Mouse (Mus musculus) forebrain, embryonic 12.5 days (tissue): ENCODE measurements at regions not wholly inside any gene's neighbourhood (a gene's known extent, or its start where the extent isn't known, plus 50 kb on each side); places are given as distances from the start of the nearest gene placed in this dataset.

Experiments used
- ATAC-seq: fragments of 200-750 bp; cut with Nextera tagmentation; 2 replicates; pipeline ENCODE4 v1.8.0; 2017; ENCODE audit warnings: moderate TSS enrichment; ENCODE audit not compliant: low FRiP score
- H3K27ac ChIP-seq: fragments of 300-500 bp; sonication (generic); 2 replicates; pipeline ENCODE4 v1.5.1; 2016; ENCODE audit warnings: mild to moderate bottlenecking
- H3K27me3 ChIP-seq: fragments of 300-500 bp; sonication (generic); 2 replicates; pipeline ENCODE4 v1.6.1; 2016; ENCODE audit warnings: mild to moderate bottlenecking
- H3K36me3 ChIP-seq: fragments of 300-500 bp; sonication (generic); replicated peaks from 2 replicates; pipeline ENCODE4 v1.6.1; 2016; ENCODE audit warnings: mild to moderate bottlenecking
- H3K4me1 ChIP-seq: fragments of 300-500 bp; sonication (generic); 2 replicates; pipeline ENCODE4 v1.6.1; 2016
- H3K4me2 ChIP-seq: fragments of 300-500 bp; sonication (generic); 2 replicates; pipeline ENCODE4 v1.6.1; 2016; ENCODE audit warnings: mild to moderate bottlenecking, moderate library complexity
- H3K4me3 ChIP-seq: fragments of 300-500 bp; sonication (generic); replicated peaks from 2 replicates; pipeline ENCODE4 v1.5.1; 2016; ENCODE audit warnings: mild to moderate bottlenecking
- H3K9ac ChIP-seq: fragments of 300-500 bp; sonication (generic); 2 replicates; pipeline ENCODE4 v1.6.1; 2016; ENCODE audit warnings: mild to moderate bottlenecking
- H3K9me3 ChIP-seq: fragments of 300-500 bp; sonication (generic); 2 replicates; pipeline ENCODE4 v1.6.1; 2016
- WGBS: fragments of 180-500 bp; shearing (Covaris S2); methylation state at CpG from one replicate; pipeline ENCODE4 v1.1.7; 2016; 5-methylcytosine and 5-hydroxymethylcytosine counted together

- no peak overlapping the region for H3K9ac ChIP-seq
- ATAC-seq = no peak
- H3K27ac ChIP-seq = no peak overlapping the region
- 85% methylated on average over 9 of the region's 9 CpGs for WGBS
- no peak overlapping the region for H3K4me3 ChIP-seq
- no peaks in the 10 kb centered on the region for H3K9me3 ChIP-seq
- H3K4me1 ChIP-seq = peaks cover 6% of the 10 kb centered on the region; the same call in 1 of the 2 replicates
- no peak overlapping the region for H3K4me2 ChIP-seq
- H3K36me3 ChIP-seq = no peaks in the 10 kb centered on the region
- H3K27me3 ChIP-seq = no peaks in the 10 kb centered on the region
Measured at GRCm38 (mm10) chr10:93361654-93362195, 50.8 kb upstream of the Elk3 start.

- Histone ChIP-seq H3K27ac (no peak overlapping the region), H3K4me3 (no peak overlapping the region), H3K9ac (no peak overlapping the region), H3K27me3 (no peaks in the 10 kb centered on the region), H3K36me3 (no peaks in the 10 kb centered on the region), H3K9me3 (no peaks in the 10 kb centered on the region), H3K4me2 (no peak overlapping the region), H3K4me1 (peaks cover 6% of the 10 kb centered on the region; the same call in 1 of the 2 replicates)
- no peak for ATAC-seq
- 50% methylated on average over 3 of the region's 3 CpGs for WGBS
Measured at GRCm38 (mm10) chr10:93364108-93364793, 53.3 kb upstream of the Elk3 start.

GRCm38 (mm10) chr10:93364881-93365280 lies 53.9 kb upstream of the Elk3 start:
- H3K27ac ChIP-seq = no peak overlapping the region

GRCm38 (mm10) chr10:93365318-93365717 lies 54.4 kb upstream of the Elk3 start:
- H3K4me3 ChIP-seq = no peak overlapping the region
- no peak overlapping the region for H3K27ac ChIP-seq
- no peaks in the 10 kb centered on the region for H3K36me3 ChIP-seq
- 74% methylated on average over 6 of the region's 6 CpGs for WGBS
- peaks cover 6% of the 10 kb centered on the region; the same call in 1 of the 2 replicates for H3K4me1 ChIP-seq
- no peak overlapping the region for H3K4me2 ChIP-seq
- no peak for ATAC-seq
- H3K27me3 ChIP-seq = no peaks in the 10 kb centered on the region
- no peak overlapping the region for H3K9ac ChIP-seq
- no peaks in the 10 kb centered on the region for H3K9me3 ChIP-seq

More at GRCm38 (mm10) chr10:93364881-93365280, 53.9 kb upstream of the Elk3 start:
- Histone ChIP-seq H3K4me3 (no peak overlapping the region), H3K4me2 (no peak overlapping the region), H3K27me3 (no peaks in the 10 kb centered on the region), H3K4me1 (peaks cover 6% of the 10 kb centered on the region; the same call in 1 of the 2 replicates), H3K9ac (no peak overlapping the region), H3K9me3 (no peaks in the 10 kb centered on the region), H3K36me3 (no peaks in the 10 kb centered on the region)
- no peak for ATAC-seq
- WGBS = 85% methylated on average over 7 of the region's 7 CpGs

- no peak for ATAC-seq
- Histone ChIP-seq H3K36me3 (no peaks in the 10 kb centered on the region), H3K27ac (no peak overlapping the region), H3K4me2 (no peak overlapping the region), H3K4me3 (no peak overlapping the region), H3K4me1 (peaks cover 6% of the 10 kb centered on the region; the same call in 1 of the 2 replicates), H3K9me3 (no peaks in the 10 kb centered on the region), H3K9ac (no peak overlapping the region), H3K27me3 (no peaks in the 10 kb centered on the region)
- 74% methylated on average over 5 of the region's 5 CpGs for WGBS
Measured at GRCm38 (mm10) chr10:93365824-93366223, 54.9 kb upstream of the Elk3 start.

- Histone ChIP-seq H3K4me3 (no peak overlapping the region), H3K4me1 (peaks cover 9% of the 10 kb centered on the region), H3K9me3 (no peaks in the 10 kb centered on the region), H3K27ac (no peak overlapping the region), H3K9ac (no peak overlapping the region), H3K27me3 (no peaks in the 10 kb centered on the region), H3K4me2 (no peak overlapping the region), H3K36me3 (no peaks in the 10 kb centered on the region)
- 82% methylated on average over 3 of the region's 3 CpGs for WGBS
- no peak for ATAC-seq
Measured at GRCm38 (mm10) chr10:93369737-93370136, 58.8 kb upstream of the Elk3 start.

GRCm38 (mm10) chr10:93370331-93370730 lies 59.4 kb upstream of the Elk3 start:
- Histone ChIP-seq H3K36me3 (no peaks in the 10 kb centered on the region), H3K4me1 (peaks cover 14% of the 10 kb centered on the region), H3K27me3 (no peaks in the 10 kb centered on the region), H3K4me3 (no peak overlapping the region), H3K9me3 (no peaks in the 10 kb centered on the region), H3K4me2 (no peak overlapping the region), H3K9ac (no peak overlapping the region), H3K27ac (no peak overlapping the region)
- ATAC-seq = no peak
- 86% methylated on average over 6 of the region's 6 CpGs for WGBS

- ATAC-seq = no peak
Measured at GRCm38 (mm10) chr10:93372281-93372680, 61.3 kb upstream of the Elk3 start.

GRCm38 (mm10) chr10:93373265-93373664 lies 62.3 kb upstream of the Elk3 start:
- Histone ChIP-seq H3K9me3 (no peaks in the 10 kb centered on the region), H3K4me3 (no peak overlapping the region), H3K4me2 (no peak overlapping the region), H3K9ac (no peak overlapping the region), H3K27me3 (no peaks in the 10 kb centered on the region), H3K27ac (no peak overlapping the region), H3K4me1 (peaks cover 15% of the 10 kb centered on the region), H3K36me3 (no peaks in the 10 kb centered on the region)
- ATAC-seq = no peak
- 90% methylated on average over 5 of the region's 5 CpGs for WGBS

More at GRCm38 (mm10) chr10:93372281-93372680, 61.3 kb upstream of the Elk3 start:
- no peaks in the 10 kb centered on the region for H3K9me3 ChIP-seq
- H3K4me2 ChIP-seq = no peak overlapping the region
- no peaks in the 10 kb centered on the region for H3K27me3 ChIP-seq
- no peak overlapping the region for H3K9ac ChIP-seq
- H3K27ac ChIP-seq = no peak overlapping the region
- 90% methylated on average over 7 of the region's 7 CpGs for WGBS
- H3K36me3 ChIP-seq = no peaks in the 10 kb centered on the region
- no peak overlapping the region for H3K4me3 ChIP-seq
- H3K4me1 ChIP-seq = peaks cover 15% of the 10 kb centered on the region

GRCm38 (mm10) chr10:93373954-93374689 lies 63.2 kb upstream of the Elk3 start:
- Histone ChIP-seq H3K4me3 (no peak overlapping the region), H3K36me3 (no peaks in the 10 kb centered on the region), H3K4me1 (peaks cover 15% of the 10 kb centered on the region), H3K9ac (no peak overlapping the region), H3K4me2 (no peak overlapping the region), H3K9me3 (no peaks in the 10 kb centered on the region), H3K27ac (peak overlapping the region; percentile 77), H3K27me3 (no peaks in the 10 kb centered on the region)
- peak; percentile 91 for ATAC-seq
- WGBS = 52% methylated on average over 6 of the region's 6 CpGs

- Histone ChIP-seq H3K27me3 (no peaks in the 10 kb centered on the region), H3K9ac (no peak overlapping the region), H3K27ac (peak overlapping the region; percentile 77), H3K36me3 (no peaks in the 10 kb centered on the region), H3K4me2 (no peak overlapping the region), H3K4me3 (no peak overlapping the region), H3K9me3 (no peaks in the 10 kb centered on the region), H3K4me1 (peaks cover 15% of the 10 kb centered on the region)
- peak; percentile 80 for ATAC-seq
- WGBS = 37% methylated on average over 2 of the region's 2 CpGs
Measured at GRCm38 (mm10) chr10:93374690-93374994, 63.7 kb upstream of the Elk3 start.

- Histone ChIP-seq H3K27me3 (no peaks in the 10 kb centered on the region), H3K36me3 (no peaks in the 10 kb centered on the region), H3K4me2 (no peak overlapping the region), H3K9ac (no peak overlapping the region), H3K4me1 (peaks cover 15% of the 10 kb centered on the region), H3K9me3 (no peaks in the 10 kb centered on the region), H3K27ac (peak overlapping the region; percentile 77), H3K4me3 (no peak overlapping the region)
- 55% methylated on average over 13 of the region's 13 CpGs for WGBS
- ATAC-seq = 0 out of 2 replicates have a peak, but pooled peaks have one; percentile 77
Measured at GRCm38 (mm10) chr10:93375007-93375711, 64.2 kb upstream of the Elk3 start.
